Comparison of ENCODE assay signal across 14 mouse cellular contexts in genomic region chr6:28667586-28667985, GRCm38 (mm10).
"Had no signal": no experiment of that assay in that cellular context is flagged by ENCODE, and none has a peak within 500 bp of the region (broad histone marks: within the 10 kb centered on the region; RNA-seq: fewer than 3 reads in every experiment).

No protein-coding gene starts in this region.

- ATAC-seq: midbrain, embryonic 16.5 days had no signal

- DNase-seq: lung, adult 18-20 months; lung, embryonic 14.5 days; lung, postnatal 10 days; lung, postnatal 4 days; midbrain, embryonic 14.5 days; retina, postnatal 1 day; right cerebral cortex, adult 18-20 months; right cerebral cortex, postnatal 25 days; right cerebral cortex, postnatal 4 days; spleen, adult 18-20 months; thymus, adult 18-20 months; thymus, postnatal 14 days; thymus, postnatal 36 days had no signal
